Mouse (Mus musculus): Measurements from ENCODE around the gene St6galnac3. TPM values are rescaled to one million over a fixed set of nuclear protein-coding genes. Genes with fewer than 3 reads are reported as not detected.

Gene St6galnac3
- total and polyA plus RNA-seq, 3 experiments, result 0.08 to 1.1 (median 0.38) TPM

DNA sequence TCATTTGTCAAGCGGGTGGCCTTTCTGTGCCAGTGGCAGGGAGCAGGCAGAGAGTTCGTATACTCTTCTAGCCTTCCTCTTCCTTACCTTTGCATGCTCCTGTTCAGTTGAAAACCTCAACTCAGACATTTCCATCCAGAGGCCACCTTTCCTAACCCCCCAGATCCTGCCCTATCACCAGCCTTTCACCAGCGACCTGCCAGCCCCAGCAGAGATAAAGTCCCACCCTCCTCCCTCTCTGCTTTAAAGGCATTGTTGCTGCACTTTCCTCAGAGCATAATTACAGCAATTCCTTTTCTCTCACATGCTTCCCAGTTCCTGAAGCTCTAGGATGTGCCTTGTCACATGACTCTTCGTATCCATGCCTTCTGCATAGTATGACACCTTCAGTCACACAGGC, 215.3 kb downstream of the St6galnac3 start:
- Histone ChIP-seq H3K36me3 (replicated peaks in 1 of 2; ENCODE audit: control insufficient read depth in 1 of 2, insufficient read depth in 1 of 2, low read length in 1 of 2) (no peaks in the 10 kb centered on the region), H3K9me3 (replicated peaks; ENCODE audit: low read length) (no peaks in the 10 kb centered on the region), H3K79me2 (replicated peaks; ENCODE audit: control insufficient read depth, extremely low read depth, insufficient read depth, poor library complexity, severe bottlenecking) (no peaks in the 10 kb centered on the region), H3K9ac (ENCODE audit: insufficient read depth, low read depth) (no peak overlapping the region), H3K4me3 (replicated peaks in 1 of 3; ENCODE audit: low read depth in 2 of 3, low read length in 2 of 3, poor library complexity in 1 of 3) (no peak overlapping the region), H3K27me3 (replicated peaks) (no peaks in the 10 kb centered on the region), H3K27ac (ENCODE audit: insufficient read depth, low read depth) (no peak overlapping the region), H3K4me1 (ENCODE audit: control insufficient read depth in 1 of 2, insufficient read depth in 2 of 2) (0 out of 4 replicates have a peak, but pooled peaks cover 0 to 5% of the 10 kb centered on the region in 2 experiments), H3K4me2 (ENCODE audit: insufficient read depth, low read depth, poor library complexity, severe bottlenecking) (no peak overlapping the region)
- no peak for TF ChIP-seq IRF4 (IDR thresholded peaks at IDR 0.05; ENCODE audit: low read depth, low read length)
- in situ Hi-C loops (cut with MboI; ENCODE audit: low pct_ligation_motif_present, low pct_unique_long_range_greater_than_20kb, low sequenced_read_pairs), result loop anchor here (25.0 kb wide), 1 partner anchor 722 kb away; no protein-coding TSS in a partner anchor
- no peak for DNase-seq (ENCODE audit: extremely low read depth)
- dilution Hi-C loops (cut with MboI; ENCODE audit: extremely low pct_ligation_motif_present, extremely low pct_unique_long_range_greater_than_20kb, low sequenced_read_pairs), result no loop called here

- dilution Hi-C loops (cut with MboI; ENCODE audit: extremely low pct_ligation_motif_present, extremely low pct_unique_long_range_greater_than_20kb, low sequenced_read_pairs), result no loop called here
- TF ChIP-seq MEF2A (IDR thresholded peaks at IDR 0.05; ENCODE audit: borderline replicate concordance, low read depth, low read length) (no peak), UBTF (IDR thresholded peaks at IDR 0.05; ENCODE audit: low read depth, low read length) (no peak), NRF1 (IDR thresholded peaks at IDR 0.05; ENCODE audit: low read depth, low read length) (no peak), ELF1 (IDR thresholded peaks at IDR 0.05; ENCODE audit: low read depth, low read length) (no peak), IRF4 (IDR thresholded peaks at IDR 0.05; ENCODE audit: low read depth, low read length) (no peak), RCOR1 (conservative IDR thresholded peaks at IDR 0.05; ENCODE audit: low read depth, low read length) (no peak), RAD21 (IDR thresholded peaks at IDR 0.05; ENCODE audit: low read depth, low read length) (no peak), POLR2A (IDR thresholded peaks at IDR 0.05; ENCODE audit: low read depth, low read length) (no peak), MAFK (IDR thresholded peaks at IDR 0.05; ENCODE audit: insufficient replicate concordance, low read length) (no peak), JUN (IDR thresholded peaks at IDR 0.05; ENCODE audit: insufficient read depth, low read depth, low read length) (no peak), BHLHE40 (IDR thresholded peaks at IDR 0.05; ENCODE audit: low read depth, low read length) (no peak), HCFC1 (IDR thresholded peaks at IDR 0.05; ENCODE audit: low read depth, low read length) (no peak), SIN3A (IDR thresholded peaks at IDR 0.05; ENCODE audit: low read length) (no peak), GABPA (IDR thresholded peaks at IDR 0.05; ENCODE audit: insufficient replicate concordance, low read depth, low read length) (no peak), TBP (conservative IDR thresholded peaks at IDR 0.05; ENCODE audit: low read depth, low read length) (no peak), MYC (IDR thresholded peaks at IDR 0.05; ENCODE audit: low read depth, low read length) (no peak), EP300 (IDR thresholded peaks at IDR 0.05; ENCODE audit: low read length) (no peak), USF1 (IDR thresholded peaks at IDR 0.05; ENCODE audit: low read depth, low read length) (no peak), POLR2AphosphoS2 (IDR thresholded peaks at IDR 0.05; ENCODE audit: low read depth, low read length) (no peak), CHD1 (IDR thresholded peaks at IDR 0.05; ENCODE audit: low read depth, low read length) (no peak)
- H3K27ac ChIP-seq (ENCODE audit: insufficient read depth, low read depth), result no peak overlapping the region
- no peak overlapping the region for H3K4me3 ChIP-seq (replicated peaks in 1 of 3; ENCODE audit: low read depth in 2 of 3, low read length in 2 of 3, poor library complexity in 1 of 3)
- H3K4me1 ChIP-seq (ENCODE audit: control insufficient read depth in 1 of 2, insufficient read depth in 2 of 2), result 0 out of 4 replicates have a peak, but pooled peaks cover 0 to 5% of the 10 kb centered on the region in 2 experiments
- no peak overlapping the region for H3K4me2 ChIP-seq (ENCODE audit: insufficient read depth, low read depth, poor library complexity, severe bottlenecking)
- no peaks in the 10 kb centered on the region for H3K36me3 ChIP-seq (replicated peaks in 1 of 2; ENCODE audit: control insufficient read depth in 1 of 2, insufficient read depth in 1 of 2, low read length in 1 of 2)
- H3K9me3 ChIP-seq (replicated peaks; ENCODE audit: low read length), result no peaks in the 10 kb centered on the region
- H3K79me2 ChIP-seq (replicated peaks; ENCODE audit: control insufficient read depth, extremely low read depth, insufficient read depth, poor library complexity, severe bottlenecking), result no peaks in the 10 kb centered on the region
- H3K9ac ChIP-seq (ENCODE audit: insufficient read depth, low read depth), result no peak overlapping the region
- no peak for DNase-seq (ENCODE audit: extremely low read depth)
- in situ Hi-C loops (cut with MboI; ENCODE audit: low pct_ligation_motif_present, low pct_unique_long_range_greater_than_20kb, low sequenced_read_pairs), result loop anchor here (25.0 kb wide), 1 partner anchor 722 kb away; no protein-coding TSS in a partner anchor
- H3K27me3 ChIP-seq (replicated peaks), result no peaks in the 10 kb centered on the region
Observed at GRCm38 (mm10) chr3:153509029-153509428, 215.9 kb downstream of the St6galnac3 start.

All from CH12.LX (cell line).